In the genomic region with DNA sequence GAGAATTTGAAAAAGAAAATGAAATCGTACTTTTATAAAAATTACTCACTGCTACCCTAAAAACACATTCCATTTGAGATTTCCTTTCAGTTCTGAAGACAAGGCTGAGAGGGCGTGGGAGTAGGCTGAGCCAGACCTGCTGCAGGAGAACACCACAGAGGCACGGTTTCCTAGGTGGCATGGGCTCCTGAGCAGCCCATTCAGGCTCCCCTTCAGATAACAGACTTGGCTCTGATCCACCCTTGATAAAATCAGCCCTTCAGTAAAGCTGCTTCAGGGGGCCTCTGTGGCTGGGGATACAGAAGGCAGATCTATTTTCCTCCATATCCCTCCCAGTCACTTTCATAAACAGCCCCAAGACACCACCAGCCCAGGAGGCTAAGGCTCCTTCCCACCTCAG, we compare ENCODE assay signal across 12 mouse cellular contexts. TPM values are rescaled to one million over a fixed set of nuclear protein-coding genes. Genes with fewer than 3 reads are reported as not detected.
DNase-seq lines count a peak whose midpoint lies in the region; ATAC-seq and TF ChIP-seq lines count a peak whose summit lies in the region.
"Had no signal": no experiment of that assay in that cellular context is flagged by ENCODE, and none has a peak within 500 bp of the region (broad histone marks: within the 10 kb centered on the region; RNA-seq: fewer than 3 reads in every experiment).

No protein-coding gene starts in this region.

- no peak overlapping the region for H3K4me2 ChIP-seq in midbrain, embryonic 12.5 days (replicated peaks)
- H3K4me2 ChIP-seq in midbrain, postnatal 0 days (ENCODE audit: low read depth, low read length, poor library complexity, severe bottlenecking) = no peak overlapping the region
- H3K4me2 ChIP-seq in hindbrain, postnatal 0 days (ENCODE audit: low read depth, low read length) = no peak overlapping the region

- intact Hi-C loops in gastrocnemius, adult 2 months (cut with DNase I) = no loop called here

- ATAC-seq in midbrain, embryonic 12.5 days (ENCODE audit: low FRiP score, low read depth) = no peak
- ATAC-seq in midbrain, postnatal 0 days (ENCODE audit: low FRiP score) = no peak
- no peak for ATAC-seq in hindbrain, postnatal 0 days

- 77% methylated on average over 3 of the region's 3 CpGs for WGBS in midbrain, embryonic 12.5 days
- WGBS in midbrain, postnatal 0 days = 42% methylated on average over 3 of the region's 3 CpGs
- 52% methylated on average over 3 of the region's 3 CpGs for WGBS in hindbrain, postnatal 0 days

- peak overlapping the region; percentile 70; the same call in 1 of the 2 replicates for H3K27ac ChIP-seq in gastrocnemius, adult 2 months
- H3K27ac ChIP-seq in midbrain, embryonic 12.5 days (replicated peaks) = 0 out of 2 replicates have a peak overlapping the region, but pooled peaks have one; percentile 11
- H3K27ac ChIP-seq in midbrain, postnatal 0 days (ENCODE audit: low read depth, low read length) = no peak overlapping the region
- 0 out of 2 replicates have a peak overlapping the region, but pooled peaks have one; percentile 34 for H3K27ac ChIP-seq in hindbrain, postnatal 0 days

- peaks cover 30% of the 10 kb centered on the region for H3K4me1 ChIP-seq in midbrain, embryonic 12.5 days
- H3K4me1 ChIP-seq in midbrain, postnatal 0 days (ENCODE audit: insufficient read depth, low read length) = 0 out of 2 replicates have a peak, but pooled peaks cover 3% of the 10 kb centered on the region
- peaks cover 8% of the 10 kb centered on the region for H3K4me1 ChIP-seq in hindbrain, postnatal 0 days (ENCODE audit: insufficient read depth, low read length)
- H3K4me1 ChIP-seq: megakaryocyte, embryonic 14.5 days had no signal

- H3K9ac ChIP-seq in midbrain, embryonic 12.5 days (replicated peaks) = no peak overlapping the region
- no peak overlapping the region for H3K9ac ChIP-seq in midbrain, postnatal 0 days (replicated peaks; ENCODE audit: low read length, poor library complexity, severe bottlenecking)
- no peak overlapping the region for H3K9ac ChIP-seq in hindbrain, postnatal 0 days (replicated peaks; ENCODE audit: low read length)

- H3K27me3 ChIP-seq in midbrain, embryonic 12.5 days = peaks cover 5% of the 10 kb centered on the region; the same call in 1 of the 2 replicates
- no peaks in the 10 kb centered on the region for H3K27me3 ChIP-seq in midbrain, postnatal 0 days (ENCODE audit: insufficient read depth, low read length)
- no peaks in the 10 kb centered on the region for H3K27me3 ChIP-seq in hindbrain, postnatal 0 days (ENCODE audit: insufficient read depth, low read length)

- TF ChIP-seq POLR2A in brain, embryonic 14.5 days (IDR thresholded peaks at IDR 0.05; ENCODE audit: borderline replicate concordance, extremely low read depth, insufficient read depth, insufficient read length, poor library complexity, severe bottlenecking) = no peak

- TF ChIP-seq CTCF in gastrocnemius, adult 2 months (IDR thresholded peaks at IDR 0.05) = no peak
- no peak for TF ChIP-seq CTCF in midbrain, postnatal 0 days (IDR thresholded peaks at IDR 0.05)
- TF ChIP-seq CTCF in brain, embryonic 14.5 days (IDR thresholded peaks at IDR 0.05; ENCODE audit: borderline replicate concordance, extremely low read depth, insufficient read depth, insufficient read length) = no peak
- no peak for TF ChIP-seq CTCF in hindbrain, postnatal 0 days (IDR thresholded peaks at IDR 0.05; ENCODE audit: low read depth)

- H3K4me3 ChIP-seq in gastrocnemius, adult 2 months = no peak overlapping the region
- H3K4me3 ChIP-seq in midbrain, embryonic 12.5 days = no peak overlapping the region
- no peak overlapping the region for H3K4me3 ChIP-seq in midbrain, postnatal 0 days (ENCODE audit: low read depth, low read length)
- H3K4me3 ChIP-seq in hindbrain, postnatal 0 days (ENCODE audit: low read length) = no peak overlapping the region
- H3K4me3 ChIP-seq: limb, embryonic 10.5 days; megakaryocyte, embryonic 14.5 days had no signal

- no peak for DNase-seq in gastrocnemius, adult 2 months
- DNase-seq in gastrocnemius, adult 18-20 months (ENCODE audit: low spot score) = no peak
- DNase-seq in midbrain, postnatal 0 days (ENCODE audit: low spot score) = no peak
- DNase-seq in brain, embryonic 14.5 days (ENCODE audit: low read depth) = peak; percentile 57
- no peak for DNase-seq in hindbrain, postnatal 0 days (ENCODE audit: low spot score)
- DNase-seq in cerebellum, adult 11 months = no peak
- no peak for DNase-seq in ovary, postnatal 14 days (ENCODE audit: low spot score)
- DNase-seq: cerebellum, adult 9-11 months; kidney, adult 8-10 months had no signal

- H3K9me3 ChIP-seq in midbrain, embryonic 12.5 days = no peaks in the 10 kb centered on the region
- H3K9me3 ChIP-seq in midbrain, postnatal 0 days (ENCODE audit: low read length) = no peaks in the 10 kb centered on the region
- H3K9me3 ChIP-seq in hindbrain, postnatal 0 days (ENCODE audit: low read length) = no peaks in the 10 kb centered on the region
- H3K9me3 ChIP-seq: limb, embryonic 10.5 days had no signal

- H3K36me3 ChIP-seq in midbrain, embryonic 12.5 days = no peaks in the 10 kb centered on the region
- H3K36me3 ChIP-seq in midbrain, postnatal 0 days (ENCODE audit: insufficient read depth, low read length) = no peaks in the 10 kb centered on the region
- H3K36me3 ChIP-seq in hindbrain, postnatal 0 days (ENCODE audit: insufficient read depth, low read length) = no peaks in the 10 kb centered on the region
- H3K36me3 ChIP-seq: limb, embryonic 10.5 days had no signal

RNA-seq across cellular contexts. Expression of gene Chst15, which starts 19.8 kb away (rescaled TPM):
- 1 to 10 TPM; 2.6 to 3.0 TPM for total RNA-seq in gastrocnemius, adult 2 months (2021)
- total RNA-seq in gastrocnemius, adult 18-20 months (2021) = 1 to 10 TPM; 1.6 to 2.0 TPM
- 27.5 and 28.0 TPM in 2 replicates for polyA plus RNA-seq in midbrain, embryonic 12.5 days (2016; fragmentation: Nextera tagmentation; extraction: Ambion mirVana)
- total RNA-seq in midbrain, postnatal 0 days (2014; rRNA removed) = 20.0 and 21.9 TPM in 2 replicates
- polyA plus RNA-seq in midbrain, postnatal 0 days (2015; fragmentation: Nextera tagmentation; extraction: Ambion mirVana) = 8.4 TPM in 2 replicates
- polyA plus RNA-seq in brain, embryonic 14.5 days (2012; rRNA removed) = 8.5 and 14.4 TPM in 2 replicates
- 32.6 and 34.1 TPM in 2 replicates for total RNA-seq in hindbrain, postnatal 0 days (2014; rRNA removed)
- 16.2 and 16.7 TPM in 2 replicates for polyA plus RNA-seq in hindbrain, postnatal 0 days (2015; fragmentation: Nextera tagmentation; extraction: Ambion mirVana)
